Mouse (Mus musculus): ENCODE data around the gene Olfr370. TPM values are rescaled to one million over a fixed set of nuclear protein-coding genes. Genes with fewer than 3 reads are reported as not detected.

Gene Olfr370
- polyA plus RNA-seq, 1 experiment from 2014 or later, result 0.06 TPM

DNA sequence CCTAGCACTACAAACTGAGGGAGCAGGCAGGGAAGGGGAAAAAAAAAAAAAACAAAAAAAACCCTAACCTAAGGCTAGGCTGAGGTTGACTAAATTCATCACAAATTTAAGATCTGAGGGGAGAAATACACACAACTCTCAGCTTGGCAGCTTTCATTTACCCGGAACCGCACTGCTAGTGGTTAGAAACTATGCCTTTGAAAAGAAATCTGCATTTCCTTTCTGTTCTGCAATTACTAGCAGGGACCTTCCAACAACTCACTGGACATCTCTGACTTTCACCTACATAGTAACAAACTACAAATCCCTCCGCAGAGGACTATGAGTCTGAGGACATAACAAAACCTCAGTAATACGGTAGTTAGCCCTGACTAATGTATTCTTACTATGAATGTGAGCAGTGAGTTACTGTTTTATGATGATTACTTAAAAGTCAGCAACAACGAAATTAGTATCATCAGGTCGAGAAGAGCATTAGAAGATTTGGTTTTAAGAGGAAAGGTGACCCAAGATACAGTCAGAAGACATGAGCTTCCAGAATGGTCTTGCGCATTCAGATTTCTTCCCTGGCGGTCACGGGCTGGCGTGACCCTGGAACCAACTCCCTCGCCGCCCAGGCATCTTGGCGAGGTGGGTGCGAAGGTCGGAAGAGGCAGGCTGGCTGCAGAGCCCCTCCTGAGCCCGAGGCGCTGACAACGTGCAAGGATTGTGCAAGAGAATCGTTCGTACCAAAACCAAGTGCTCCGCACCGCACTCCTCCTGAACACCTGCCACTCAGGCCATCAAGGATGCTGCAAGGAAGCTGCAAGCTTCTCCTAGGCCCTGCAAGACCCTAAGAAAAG, 58.0 kb downstream of the Olfr370 start:
- H3K4me1 ChIP-seq (ENCODE audit: control insufficient read depth, insufficient read depth, low read depth, low read length), result peaks cover 41% of the 10 kb centered on the region
- no peaks in the 10 kb centered on the region for H3K27me3 ChIP-seq (replicated peaks; ENCODE audit: control insufficient read depth, insufficient read depth, low read length)
- no peaks in the 10 kb centered on the region for H3K9me3 ChIP-seq (ENCODE audit: control insufficient read depth, low read length)
- H3K4me2 ChIP-seq (ENCODE audit: low read length), result peak overlapping the region; percentile 88
- peak overlapping the region; percentile 95 for H3K4me3 ChIP-seq (ENCODE audit: low read length)
- 3% methylated on average over 22 of the region's 22 CpGs for WGBS
- H3K36me3 ChIP-seq (ENCODE audit: control insufficient read depth, insufficient read depth, low read length), result no peaks in the 10 kb centered on the region
- peak overlapping the region; percentile 94 for H3K9ac ChIP-seq (ENCODE audit: low read depth, low read length)
- no peak for ATAC-seq
- H3K27ac ChIP-seq (ENCODE audit: low read depth, low read length), result peak overlapping the region; percentile 96

- Histone ChIP-seq H3K9me3 (ENCODE audit: control insufficient read depth, low read length) (no peaks in the 10 kb centered on the region), H3K4me3 (ENCODE audit: low read length) (peak overlapping the region; percentile 95), H3K4me1 (ENCODE audit: control insufficient read depth, insufficient read depth, low read depth, low read length) (peaks cover 35% of the 10 kb centered on the region), H3K4me2 (ENCODE audit: low read length) (peak overlapping the region; percentile 88), H3K27me3 (replicated peaks; ENCODE audit: control insufficient read depth, insufficient read depth, low read length) (no peaks in the 10 kb centered on the region), H3K36me3 (ENCODE audit: control insufficient read depth, insufficient read depth, low read length) (no peaks in the 10 kb centered on the region), H3K9ac (ENCODE audit: low read depth, low read length) (peak overlapping the region; percentile 94), H3K27ac (ENCODE audit: low read depth, low read length) (peak overlapping the region; percentile 96)
- WGBS, result under 1% methylated on average over 43 of the region's 43 CpGs
- ATAC-seq, result peak; percentile 98
Observed at GRCm38 (mm10) chr8:83594167-83595049, 58.8 kb downstream of the Olfr370 start.

Other genes with a start within 250 kb of the Olfr370 start
- gene Ucp1, start 245.4 kb upstream of the Olfr370 start, polyA plus RNA-seq (2015; fragmentation: Nextera tagmentation; extraction: Ambion mirVana), result 0.12 and 0.21 TPM in 2 replicates
- gene Elmod2, start 203.3 kb upstream of the Olfr370 start, polyA plus RNA-seq (2015; fragmentation: Nextera tagmentation; extraction: Ambion mirVana), result 18.5 and 21.6 TPM in 2 replicates
- not detected in 2 replicates for gene Mgat4d, start 187.3 kb upstream of the Olfr370 start, polyA plus RNA-seq (2015; fragmentation: Nextera tagmentation; extraction: Ambion mirVana)
- gene Clgn, start 145.9 kb upstream of the Olfr370 start, polyA plus RNA-seq (2015; fragmentation: Nextera tagmentation; extraction: Ambion mirVana), result 15.8 and 17.0 TPM in 2 replicates
- gene Scoc, start 77.4 kb upstream of the Olfr370 start, polyA plus RNA-seq (2015; fragmentation: Nextera tagmentation; extraction: Ambion mirVana), result 284 and 330 TPM in 2 replicates
- 339 and 367 TPM in 2 replicates for gene Ndufb7, start 30.9 kb downstream of the Olfr370 start, polyA plus RNA-seq (2015; fragmentation: Nextera tagmentation; extraction: Ambion mirVana)
- 1,512 and 1,598 TPM in 2 replicates for gene Tecr, start 72.2 kb downstream of the Olfr370 start, polyA plus RNA-seq (2015; fragmentation: Nextera tagmentation; extraction: Ambion mirVana)
- gene Dnajb1, start 72.4 kb downstream of the Olfr370 start, polyA plus RNA-seq (2015; fragmentation: Nextera tagmentation; extraction: Ambion mirVana), result 60.8 and 61.8 TPM in 2 replicates
- 135 TPM in 2 replicates for gene Gipc1, start 116.9 kb downstream of the Olfr370 start, polyA plus RNA-seq (2015; fragmentation: Nextera tagmentation; extraction: Ambion mirVana)
- gene Ptger1, start 130.9 kb downstream of the Olfr370 start, polyA plus RNA-seq (2015; fragmentation: Nextera tagmentation; extraction: Ambion mirVana), result 0.61 and 0.87 TPM in 2 replicates
- gene Pkn1, start 163.4 kb downstream of the Olfr370 start, polyA plus RNA-seq (2015; fragmentation: Nextera tagmentation; extraction: Ambion mirVana), result 21.2 and 24.6 TPM in 2 replicates
- gene Ddx39, start 179.4 kb downstream of the Olfr370 start, polyA plus RNA-seq (2015; fragmentation: Nextera tagmentation; extraction: Ambion mirVana), result 92.6 and 97.9 TPM in 2 replicates
- gene Adgre5, start 205.5 kb downstream of the Olfr370 start, polyA plus RNA-seq (2015; fragmentation: Nextera tagmentation; extraction: Ambion mirVana), result 9.9 and 14.6 TPM in 2 replicates